In the genomic region with DNA sequence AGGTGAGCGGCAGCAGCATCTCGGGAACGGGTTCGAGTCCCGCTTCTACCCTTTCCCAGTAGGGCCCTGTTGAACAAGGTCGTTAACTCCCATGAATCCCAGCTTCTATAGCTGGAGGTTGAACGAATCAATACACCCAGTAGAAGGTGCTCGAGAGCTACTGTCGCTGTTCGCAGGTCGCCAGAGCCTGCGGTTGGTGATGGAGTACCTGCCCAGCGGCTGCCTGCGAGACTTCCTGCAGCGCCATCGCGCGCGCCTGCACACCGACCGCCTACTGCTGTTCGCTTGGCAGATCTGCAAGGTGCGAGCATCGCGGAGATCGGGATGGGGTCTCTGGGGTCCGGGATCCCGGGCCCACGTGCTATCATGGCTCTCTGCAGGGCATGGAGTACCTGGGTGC, we compare ENCODE assay signal across 9 mouse cellular contexts. TPM values are rescaled to one million over a fixed set of nuclear protein-coding genes. Genes with fewer than 3 reads are reported as not detected.
A peak's percentile ranks its signal among the peaks of the same experiment; 100 is the strongest.
DNase-seq lines count a peak whose midpoint lies in the region; ATAC-seq lines count a peak whose summit lies in the region.
"Had no signal": no experiment of that assay in that cellular context is flagged by ENCODE, and none has a peak within 500 bp of the region (broad histone marks: within the 10 kb centered on the region; RNA-seq: fewer than 3 reads in every experiment).

No protein-coding gene starts in this region.

- no peaks in the 10 kb centered on the region for H3K9me3 ChIP-seq in heart, embryonic 15.5 days (replicated peaks)
- H3K9me3 ChIP-seq in hindbrain, embryonic 10.5 days = no peaks in the 10 kb centered on the region
- no peaks in the 10 kb centered on the region for H3K9me3 ChIP-seq in midbrain, embryonic 14.5 days (ENCODE audit: control insufficient read depth, low read length)

- H3K4me1 ChIP-seq in heart, embryonic 15.5 days (replicated peaks) = peaks cover 41% of the 10 kb centered on the region
- H3K4me1 ChIP-seq in hindbrain, embryonic 10.5 days (replicated peaks) = peaks cover 41% of the 10 kb centered on the region
- 0 out of 2 replicates have a peak, but pooled peaks cover 14% of the 10 kb centered on the region for H3K4me1 ChIP-seq in midbrain, embryonic 14.5 days (ENCODE audit: control insufficient read depth, insufficient read depth, low read length)

- H3K36me3 ChIP-seq in heart, embryonic 15.5 days = no peaks in the 10 kb centered on the region
- H3K36me3 ChIP-seq in hindbrain, embryonic 10.5 days = no peaks in the 10 kb centered on the region
- no peaks in the 10 kb centered on the region for H3K36me3 ChIP-seq in midbrain, embryonic 14.5 days (ENCODE audit: control insufficient read depth, insufficient read depth, low read length)

- intact Hi-C loops in heart, postnatal 25 days (cut with DNase I) = no loop called here

- no peak for DNase-seq in heart, postnatal 25 days (ENCODE audit: low spot score)
- peak; percentile 57 for DNase-seq in brain, adult 2 months (ENCODE audit: low read depth, low spot score)
- DNase-seq in hindbrain, embryonic 10.5 days (ENCODE audit: low spot score) = no peak
- DNase-seq in midbrain, embryonic 14.5 days = peak; percentile 77
- DNase-seq in urinary bladder, postnatal 4 days (ENCODE audit: low spot score in 2 of 2) = no peak
- no peak for DNase-seq in kidney, postnatal 10 days
- no peak for DNase-seq in embryo, embryonic 9.5 days (ENCODE audit: extremely low spot score)
- DNase-seq: right cerebral cortex, adult 18-20 months had no signal

- ATAC-seq in heart, embryonic 15.5 days (replicated peaks; ENCODE audit: insufficient number of reproducible peaks, insufficient read depth, low FRiP score, low read depth) = no peak
- peak; percentile 21; the same call in 1 of the 2 replicates for ATAC-seq in midbrain, embryonic 14.5 days (ENCODE audit: low FRiP score, low TSS enrichment)

- no peak overlapping the region for H3K27ac ChIP-seq in heart, embryonic 15.5 days
- H3K27ac ChIP-seq in hindbrain, embryonic 10.5 days = no peak overlapping the region
- no peak overlapping the region for H3K27ac ChIP-seq in midbrain, embryonic 14.5 days (replicated peaks; ENCODE audit: low read depth, low read length)

- WGBS in heart, embryonic 15.5 days = 19% methylated on average over 29 of the region's 29 CpGs
- WGBS in hindbrain, embryonic 10.5 days = 1% methylated on average over 29 of the region's 29 CpGs
- 1% methylated on average over 29 of the region's 29 CpGs for WGBS in midbrain, embryonic 14.5 days

- peak overlapping the region; percentile 31 for H3K4me3 ChIP-seq in heart, embryonic 15.5 days
- peak overlapping the region; percentile 39 for H3K4me3 ChIP-seq in hindbrain, embryonic 10.5 days
- peak overlapping the region; percentile 39 for H3K4me3 ChIP-seq in midbrain, embryonic 14.5 days (replicated peaks; ENCODE audit: low read depth, low read length)

- H3K9ac ChIP-seq in heart, embryonic 15.5 days = no peak overlapping the region
- peak overlapping the region; percentile 47; the same call in 1 of the 2 replicates for H3K9ac ChIP-seq in midbrain, embryonic 14.5 days (replicated peaks; ENCODE audit: low read length)

- peaks cover 100% of the 10 kb centered on the region for H3K27me3 ChIP-seq in heart, embryonic 15.5 days
- peaks cover 100% of the 10 kb centered on the region for H3K27me3 ChIP-seq in hindbrain, embryonic 10.5 days (ENCODE audit: insufficient read depth, poor library complexity, severe bottlenecking)
- H3K27me3 ChIP-seq in midbrain, embryonic 14.5 days (ENCODE audit: control insufficient read depth, insufficient read depth, low read length) = peaks cover 100% of the 10 kb centered on the region

- H3K4me2 ChIP-seq in heart, embryonic 15.5 days = peak overlapping the region; percentile 56
- H3K4me2 ChIP-seq in midbrain, embryonic 14.5 days (ENCODE audit: low read length) = peak overlapping the region; percentile 65

RNA-seq across cellular contexts. Expression of a gene that starts 3.4 kb away (rescaled TPM):
- polyA plus RNA-seq in heart, embryonic 15.5 days (2015; fragmentation: Nextera tagmentation; extraction: Ambion mirVana) = 1.7 and 3.8 TPM in 2 replicates
- 1 to 10 TPM; 4.0 to 4.8 TPM for total RNA-seq in heart, postnatal 25 days (2021)
- 0.37 and 0.58 TPM in 2 replicates for polyA plus RNA-seq in hindbrain, embryonic 10.5 days (2016; fragmentation: Nextera tagmentation; extraction: Ambion mirVana)
- 0.89 TPM in 1 of 2 replicates, not detected in the other for polyA plus RNA-seq in midbrain, embryonic 14.5 days (2014; fragmentation: Nextera tagmentation; extraction: Ambion mirVana)

RNA-seq across cellular contexts. Expression of a gene that starts 9.5 kb away (rescaled TPM):
- 6.9 and 11.4 TPM in 2 replicates for polyA plus RNA-seq in heart, embryonic 15.5 days (2015; fragmentation: Nextera tagmentation; extraction: Ambion mirVana)
- total RNA-seq in heart, postnatal 25 days (2021) = 1 to 10 TPM; 7.8 to 8.5 TPM
- 3.2 and 3.6 TPM in 2 replicates for polyA plus RNA-seq in hindbrain, embryonic 10.5 days (2016; fragmentation: Nextera tagmentation; extraction: Ambion mirVana)
- 2.5 and 3.6 TPM in 2 replicates for polyA plus RNA-seq in midbrain, embryonic 14.5 days (2014; fragmentation: Nextera tagmentation; extraction: Ambion mirVana)

RNA-seq across cellular contexts. Expression of a gene that starts 14.0 kb away (rescaled TPM):
- polyA plus RNA-seq in heart, embryonic 15.5 days (2015; fragmentation: Nextera tagmentation; extraction: Ambion mirVana) = 0.49 and 0.75 TPM in 2 replicates
- total RNA-seq in heart, postnatal 25 days (2021) = under 1 TPM; 0.73 to 0.83 TPM
- polyA plus RNA-seq in hindbrain, embryonic 10.5 days (2016; fragmentation: Nextera tagmentation; extraction: Ambion mirVana) = 4.4 and 8.4 TPM in 2 replicates
- 17.4 and 18.9 TPM in 2 replicates for polyA plus RNA-seq in midbrain, embryonic 14.5 days (2014; fragmentation: Nextera tagmentation; extraction: Ambion mirVana)

RNA-seq across cellular contexts. Expression of a gene that starts 16.0 kb away (rescaled TPM):
- 3.4 and 4.0 TPM in 2 replicates for polyA plus RNA-seq in heart, embryonic 15.5 days (2015; fragmentation: Nextera tagmentation; extraction: Ambion mirVana)
- 1 to 10 TPM; 5.5 to 8.0 TPM for total RNA-seq in heart, postnatal 25 days (2021)
- 0.64 and 1.0 TPM in 2 replicates for polyA plus RNA-seq in hindbrain, embryonic 10.5 days (2016; fragmentation: Nextera tagmentation; extraction: Ambion mirVana)
- polyA plus RNA-seq in midbrain, embryonic 14.5 days (2014; fragmentation: Nextera tagmentation; extraction: Ambion mirVana) = 0.11 and 0.20 TPM in 2 replicates

RNA-seq across cellular contexts. Expression of a gene that starts 39.9 kb away (rescaled TPM):
- 1.9 and 13.2 TPM in 2 replicates for polyA plus RNA-seq in heart, embryonic 15.5 days (2015; fragmentation: Nextera tagmentation; extraction: Ambion mirVana)
- total RNA-seq in heart, postnatal 25 days (2021) = under 1 TPM; 0.59 to 0.83 TPM
- polyA plus RNA-seq in hindbrain, embryonic 10.5 days (2016; fragmentation: Nextera tagmentation; extraction: Ambion mirVana) = 16.7 and 26.9 TPM in 2 replicates
- 66.5 and 74.6 TPM in 2 replicates for polyA plus RNA-seq in midbrain, embryonic 14.5 days (2014; fragmentation: Nextera tagmentation; extraction: Ambion mirVana)

Comparison
In these comparisons a context has a peak if more than half of its experiments do, and no peak if none do; other contexts are left out.
1. DNase-seq: peak in brain, adult 2 months (single experiment) and midbrain, embryonic 14.5 days (single experiment); none in heart, postnatal 25 days (single experiment), hindbrain, embryonic 10.5 days (single experiment), urinary bladder, postnatal 4 days (0 of 2), kidney, postnatal 10 days (single experiment) and embryo, embryonic 9.5 days (single experiment).
2. Peak in every context shown above with its lines, with median percentiles within 50 percentile points of each other: H3K4me3 ChIP-seq.